Mouse (Mus musculus) ES-E14 (cell line): ENCODE data around the gene Gars.

Source experiments
- CHD2 ChIP-seq: IDR thresholded peaks from 2 replicates; pipeline ENCODE4 v1.6.1; 2014; ENCODE audit warnings: mild to moderate bottlenecking, low read depth, low read length, inconsistent platforms
- HCFC1 ChIP-seq: IDR thresholded peaks from 2 replicates; pipeline ENCODE4 v1.6.1; 2012; ENCODE audit warnings: low read length, inconsistent platforms, borderline replicate concordance; ENCODE audit not compliant: insufficient read depth

- TF ChIP-seq CHD2 (no peak), HCFC1 (no peak)
Measured at GRCm38 (mm10) chr6:55128391-55128790, 90.6 kb downstream of the Gars start.
